Mouse (Mus musculus) myocyte (in vitro differentiated cells): ENCODE data around the gene Olfr1394. TPM values are rescaled to one million over a fixed set of nuclear protein-coding genes. Genes with fewer than 3 reads are reported as not detected.

Source experiments
- H3K27me3 ChIP-seq: one replicate; pipeline ENCODE4 v1.6.1; 2011; ENCODE audit not compliant: control insufficient read depth, insufficient read depth, insufficient read length
- H3K36me3 ChIP-seq: one replicate; pipeline ENCODE4 v1.6.1; 2011; ENCODE audit not compliant: control insufficient read depth, insufficient read depth
- H3K4me2 ChIP-seq: one replicate; pipeline ENCODE4 v1.6.1; 2011; ENCODE audit warnings: low read depth, control low read depth
- H3K4me3 ChIP-seq: one replicate; pipeline ENCODE4 v1.5.1; 2011; ENCODE audit warnings: mild to moderate bottlenecking, control low read depth, moderate library complexity
- H3K79me2 ChIP-seq: one replicate; pipeline ENCODE4 v1.6.1; 2011; ENCODE audit not compliant: control insufficient read depth, insufficient read depth
- H3ac ChIP-seq: one replicate; pipeline ENCODE4 v1.6.1; 2011; ENCODE audit not compliant: control insufficient read depth, insufficient read length
- CEBPB ChIP-seq: IDR thresholded peaks from 2 replicates; pipeline ENCODE4 v1.6.1; 2011; ENCODE audit warnings: mild to moderate bottlenecking, moderate library complexity; ENCODE audit not compliant: poor library complexity, insufficient read depth, severe bottlenecking
- E2F4 ChIP-seq: IDR thresholded peaks from one replicate; pipeline ENCODE4 v1.6.1; 2011; ENCODE audit warnings: mild to moderate bottlenecking, control low read depth, moderate library complexity; ENCODE audit not compliant: insufficient read depth
- MAX ChIP-seq: IDR thresholded peaks from one replicate; pipeline ENCODE4 v1.6.1; 2011; ENCODE audit warnings: low read depth, mild to moderate bottlenecking, control low read depth
- MYOD1 ChIP-seq, 3 experiments: IDR thresholded peaks; one replicate each; pipeline ENCODE4 v1.6.1; 2011; ENCODE audit warnings: control low read depth in 2 of 3, low read depth in 2 of 3, mild to moderate bottlenecking in 2 of 3, moderate library complexity in 1 of 3; ENCODE audit not compliant: insufficient read length in 2 of 3, control insufficient read depth in 1 of 3
- MYOG ChIP-seq, 3 experiments: IDR thresholded peaks; one replicate each; pipeline ENCODE4 v1.6.1; 2011; ENCODE audit warnings: control low read depth in 2 of 3, low read depth in 2 of 3, mild to moderate bottlenecking in 2 of 3; ENCODE audit not compliant: insufficient read length in 2 of 3, control insufficient read depth in 1 of 3, insufficient read depth in 1 of 3
- POLR2A ChIP-seq: IDR thresholded peaks from one replicate; pipeline ENCODE4 v1.6.1; 2011; ENCODE audit warnings: low read depth, mild to moderate bottlenecking, control low read depth, moderate library complexity; ENCODE audit not compliant: insufficient read length
- POLR2AphosphoS2 ChIP-seq: IDR thresholded peaks from one replicate; pipeline ENCODE4 v1.6.1; 2011; ENCODE audit warnings: low read depth, control low read depth; ENCODE audit not compliant: insufficient read length
- REST ChIP-seq: IDR thresholded peaks from one replicate; pipeline ENCODE4 v1.6.1; 2011; ENCODE audit warnings: mild to moderate bottlenecking, control low read depth, moderate library complexity; ENCODE audit not compliant: insufficient read depth, insufficient read length
- SRF ChIP-seq: IDR thresholded peaks from one replicate; pipeline ENCODE4 v1.6.1; 2011; ENCODE audit warnings: low read depth; ENCODE audit not compliant: control insufficient read depth, insufficient read length
- TCF12 ChIP-seq: IDR thresholded peaks from one replicate; pipeline ENCODE4 v1.6.1; 2011; ENCODE audit warnings: mild to moderate bottlenecking, control low read depth; ENCODE audit not compliant: poor library complexity, insufficient read depth, severe bottlenecking
- TCF3 ChIP-seq: IDR thresholded peaks from one replicate; pipeline ENCODE4 v1.6.1; 2011; ENCODE audit warnings: low read depth, control low read depth; ENCODE audit not compliant: insufficient read length
- USF1 ChIP-seq: IDR thresholded peaks from one replicate; pipeline ENCODE4 v1.6.1; 2011; ENCODE audit warnings: low read depth, mild to moderate bottlenecking, control low read depth, moderate library complexity
- polyA plus RNA-seq: library from polyadenylated mRNA; unstranded; fragments of >200 nt; fragmentation: generic; extraction: Trizol; gene quantifications from one replicate; pipeline ENCODE4 v1.2.1, GENCODE M21; 2012; ENCODE audit warnings: missing spikeins

Olfr1394 gene
- polyA plus RNA-seq, 1 experiment, result not detected

- no peak overlapping the region for H3K4me3 ChIP-seq
- H3K27me3 ChIP-seq, result no peaks in the 10 kb centered on the region
- peaks cover 32% of the 10 kb centered on the region for H3K79me2 ChIP-seq
- no peak for TF ChIP-seq MYOD1 (IDR thresholded peaks at IDR 0.05; ENCODE audit: control insufficient read depth in 1 of 3, insufficient read length in 2 of 3, low read depth in 2 of 3)
- no peak for TF ChIP-seq SRF
- no peak for TF ChIP-seq POLR2A
- no peak for TF ChIP-seq MYOG (IDR thresholded peaks at IDR 0.05; ENCODE audit: control insufficient read depth in 1 of 3, insufficient read depth in 1 of 3, insufficient read length in 2 of 3, low read depth in 2 of 3)
- TF ChIP-seq E2F4, result no peak
- no peak for TF ChIP-seq USF1
- no peak for TF ChIP-seq POLR2AphosphoS2
- no peak for TF ChIP-seq TCF3
- no peak for TF ChIP-seq TCF12
- TF ChIP-seq MAX, result no peak
- no peak for TF ChIP-seq CEBPB
- TF ChIP-seq REST, result no peak
- no peaks in the 10 kb centered on the region for H3K36me3 ChIP-seq
- no peak overlapping the region for H3ac ChIP-seq
- H3K4me2 ChIP-seq, result no peak overlapping the region
Measured at GRCm38 (mm10) chr11:49201142-49201541, 47.0 kb downstream of the Olfr1394 start.

- H3K79me2 ChIP-seq, result peaks cover 41% of the 10 kb centered on the region
- peaks cover 7% of the 10 kb centered on the region for H3K36me3 ChIP-seq
- H3ac ChIP-seq, result peak overlapping the region; percentile 51
- TF ChIP-seq MYOD1 (IDR thresholded peaks at IDR 0.05; ENCODE audit: control insufficient read depth in 1 of 3, insufficient read length in 2 of 3, low read depth in 2 of 3), result no peak
- no peak for TF ChIP-seq POLR2A
- no peak for TF ChIP-seq POLR2AphosphoS2
- peak overlapping the region; percentile 90 for H3K4me3 ChIP-seq
- peak overlapping the region; percentile 86 for H3K4me2 ChIP-seq
- H3K27me3 ChIP-seq, result no peaks in the 10 kb centered on the region
Measured at GRCm38 (mm10) chr11:49202071-49202470, 47.9 kb downstream of the Olfr1394 start.

- peaks cover 7% of the 10 kb centered on the region for H3K36me3 ChIP-seq
- peak overlapping the region; percentile 90 for H3K4me3 ChIP-seq
- no peaks in the 10 kb centered on the region for H3K27me3 ChIP-seq
- H3K4me2 ChIP-seq, result peak overlapping the region; percentile 86
- peak overlapping the region; percentile 51 for H3ac ChIP-seq
- TF ChIP-seq SRF (no peak), USF1 (no peak), REST (no peak), POLR2AphosphoS2 (no peak), MYOG (IDR thresholded peaks at IDR 0.05; ENCODE audit: control insufficient read depth in 1 of 3, insufficient read depth in 1 of 3, insufficient read length in 2 of 3, low read depth in 2 of 3) (no peak), POLR2A (no peak), MYOD1 (IDR thresholded peaks at IDR 0.05; ENCODE audit: control insufficient read depth in 1 of 3, insufficient read length in 2 of 3, low read depth in 2 of 3) (no peak), TCF12 (no peak), E2F4 (no peak), MAX (no peak), CEBPB (no peak), TCF3 (no peak)
- H3K79me2 ChIP-seq, result peaks cover 46% of the 10 kb centered on the region
Measured at GRCm38 (mm10) chr11:49202523-49203061, 48.4 kb downstream of the Olfr1394 start.

- Histone ChIP-seq H3K4me2 (peak within 1 kb of the TSS; percentile 86), H3K4me3 (peak within 1 kb of the TSS; percentile 90), H3K79me2 (peaks cover 53% of the 10 kb centered on the region), H3K27me3 (no peaks in the 10 kb centered on the region), H3ac (peak within 1 kb of the TSS; percentile 51), H3K36me3 (peaks cover 7% of the 10 kb centered on the region)
- TF ChIP-seq MYOG (IDR thresholded peaks at IDR 0.05; ENCODE audit: control insufficient read depth in 1 of 3, insufficient read depth in 1 of 3, insufficient read length in 2 of 3, low read depth in 2 of 3) (peak in 1 of 3 experiments; percentile 24), MAX (no peak), POLR2A (peak; percentile 68), USF1 (peak; percentile 95), E2F4 (peak; percentile 61), TCF3 (no peak), POLR2AphosphoS2 (peak; percentile 72)
Measured at GRCm38 (mm10) chr11:49203129-49203768, 49.1 kb downstream of the Olfr1394 start, which contains the start of gene Zfp62. Gene Zfp62, plus strand, starts transcription at chr11:49203292.

GRCm38 (mm10) chr11:49203771-49204497, 49.8 kb downstream of the Olfr1394 start:
- peaks cover 60% of the 10 kb centered on the region for H3K79me2 ChIP-seq
- peak; percentile 3 for TF ChIP-seq POLR2A
- peak; percentile 75 for TF ChIP-seq USF1
- TF ChIP-seq TCF3, result no peak
- no peak for TF ChIP-seq SRF
- peak overlapping the region; percentile 51 for H3ac ChIP-seq
- no peaks in the 10 kb centered on the region for H3K27me3 ChIP-seq
- H3K36me3 ChIP-seq, result peaks cover 7% of the 10 kb centered on the region
- peak overlapping the region; percentile 90 for H3K4me3 ChIP-seq
- H3K4me2 ChIP-seq, result peak overlapping the region; percentile 72
